Mouse (Mus musculus): ENCODE results near the gene Olfr1360.

The Olfr1360 gene

DNA sequence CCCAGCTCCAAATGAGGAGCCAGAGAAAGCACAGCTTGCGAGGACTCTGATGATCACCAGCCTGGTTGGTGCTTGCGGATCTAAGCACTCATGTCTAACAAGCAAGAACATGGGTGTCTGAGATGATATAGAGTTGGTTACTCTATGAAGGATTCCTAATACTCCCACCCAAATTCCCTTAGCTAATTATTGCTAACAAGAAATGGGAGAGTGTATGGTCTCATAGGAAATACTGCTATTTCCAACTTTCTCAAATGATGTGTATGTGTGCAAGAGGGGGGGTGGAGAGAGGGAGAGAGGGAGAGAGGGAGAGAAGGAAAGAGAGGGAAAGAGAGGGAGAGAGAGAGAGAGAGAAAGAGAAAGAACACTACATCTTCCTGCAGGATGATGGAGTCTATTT, 13.9 kb downstream of the Olfr1360 start, which contains the start of gene Olfr1361:
Gene Olfr1361 (minus strand): TSS at position 101 of the 400 bp plus-strand sequence.
- DNase-seq (ENCODE audit: extremely low spot score, low spot score) = no peak

DNA sequence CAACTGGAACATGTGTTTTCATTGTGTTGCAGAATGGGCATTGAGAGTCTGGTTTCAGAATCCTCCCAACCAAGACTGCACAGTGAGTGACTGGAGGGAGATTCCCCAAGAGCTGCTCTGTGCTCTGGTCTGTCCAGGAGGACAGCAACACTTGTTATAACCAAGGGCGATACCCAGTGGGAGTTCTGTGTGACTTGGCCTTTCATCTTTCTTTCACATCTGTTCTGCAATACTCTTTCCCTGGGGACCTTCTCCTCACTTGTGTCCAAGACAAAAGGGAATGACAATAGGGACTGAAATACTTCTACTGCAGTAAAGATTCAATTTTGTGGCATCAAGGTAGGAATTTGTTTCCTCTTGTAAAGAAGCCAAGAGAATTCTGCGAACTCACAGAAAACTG, 34.8 kb downstream of the Olfr1360 start, which contains the start of gene Olfr11:
Gene Olfr11 (minus strand): TSS at position 101 of the 400 bp plus-strand sequence.
- no peak for DNase-seq (ENCODE audit: extremely low spot score, low spot score)

Measured in neural tube, embryonic 10.5 days (tissue).